ENCODE assay signal across 26 mouse cellular contexts in the genomic region with DNA sequence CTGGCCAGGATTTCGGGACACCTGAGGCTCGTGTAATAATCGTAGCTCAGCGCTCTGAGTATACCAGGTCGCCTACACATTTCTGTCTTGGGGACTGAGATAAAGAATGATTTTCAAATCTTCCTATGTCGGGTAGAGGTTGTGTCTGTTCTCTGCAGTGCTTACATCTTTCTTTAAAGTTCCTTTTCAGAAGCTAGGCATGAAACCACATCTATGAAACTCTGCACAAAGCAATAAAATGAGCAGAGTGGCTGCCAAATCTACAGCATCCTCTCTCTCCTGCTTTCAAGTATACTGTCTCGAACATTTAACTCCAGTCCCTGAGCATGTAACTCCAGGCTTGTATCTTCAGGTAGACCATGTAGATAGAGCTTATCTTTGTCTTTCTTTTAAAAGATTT.
"Had no signal": no experiment of that assay in that cellular context is flagged by ENCODE, and none has a peak within 500 bp of the region (broad histone marks: within the 10 kb centered on the region; RNA-seq: fewer than 3 reads in every experiment).

No protein-coding gene starts in this region.

- H3K4me3 ChIP-seq: gastrocnemius, adult 2 months; heart, embryonic 10.5 days; heart, embryonic 13.5 days; heart, embryonic 15.5 days; hindbrain, embryonic 13.5 days; hindbrain, embryonic 15.5 days; intestine, embryonic 15.5 days; kidney, embryonic 15.5 days; limb, embryonic 13.5 days; limb, embryonic 15.5 days; liver, embryonic 12.5 days had no signal

- H3K4me1 ChIP-seq: heart, embryonic 10.5 days; heart, embryonic 13.5 days; heart, embryonic 15.5 days; hindbrain, embryonic 13.5 days; hindbrain, embryonic 15.5 days; intestine, embryonic 15.5 days; kidney, embryonic 15.5 days; liver, embryonic 12.5 days had no signal

- DNase-seq: gastrocnemius, adult 2 months; gastrocnemius, postnatal 14 days; gastrocnemius, postnatal 36 days; heart, adult 18-20 months; heart, postnatal 14 days; heart, postnatal 36 days; kidney, adult 18-20 months; kidney, adult 8-10 months; kidney, postnatal 14 days; kidney, postnatal 36 days; layer of hippocampus, adult 9-11 months; layer of hippocampus, postnatal 36 days; left cerebral cortex, postnatal 4 days had no signal

- H3K27ac ChIP-seq: gastrocnemius, adult 2 months; heart, embryonic 10.5 days; heart, embryonic 13.5 days; heart, embryonic 15.5 days; hindbrain, embryonic 13.5 days; hindbrain, embryonic 15.5 days; intestine, embryonic 15.5 days; kidney, embryonic 15.5 days; kidney, postnatal 0 days; limb, embryonic 13.5 days; limb, embryonic 15.5 days; liver, embryonic 12.5 days had no signal

- H3K36me3 ChIP-seq: heart, embryonic 10.5 days; heart, embryonic 13.5 days; heart, embryonic 15.5 days; hindbrain, embryonic 13.5 days; hindbrain, embryonic 15.5 days; intestine, embryonic 15.5 days; kidney, embryonic 15.5 days; limb, embryonic 13.5 days; limb, embryonic 15.5 days; liver, embryonic 12.5 days had no signal

- H3K9ac ChIP-seq: heart, embryonic 13.5 days; heart, embryonic 15.5 days; hindbrain, embryonic 13.5 days; hindbrain, embryonic 15.5 days; intestine, embryonic 15.5 days; kidney, embryonic 15.5 days; limb, embryonic 13.5 days; limb, embryonic 15.5 days; liver, embryonic 12.5 days had no signal

- ATAC-seq: inflammation-experienced regulatory T-cells, adult 6 months; intestine, embryonic 15.5 days; intestine, postnatal 0 days; liver, embryonic 12.5 days had no signal

- H3K27me3 ChIP-seq: heart, embryonic 13.5 days; heart, embryonic 15.5 days; hindbrain, embryonic 13.5 days; hindbrain, embryonic 15.5 days; intestine, embryonic 15.5 days; kidney, embryonic 15.5 days; limb, embryonic 13.5 days; limb, embryonic 15.5 days; liver, embryonic 12.5 days had no signal

- H3K4me2 ChIP-seq: heart, embryonic 13.5 days; heart, embryonic 15.5 days; hindbrain, embryonic 13.5 days; hindbrain, embryonic 15.5 days; intestine, embryonic 15.5 days; kidney, embryonic 15.5 days; limb, embryonic 13.5 days; limb, embryonic 15.5 days; liver, embryonic 12.5 days had no signal

- H3K9me3 ChIP-seq: heart, embryonic 10.5 days; heart, embryonic 13.5 days; heart, embryonic 15.5 days; hindbrain, embryonic 13.5 days; hindbrain, embryonic 15.5 days; intestine, embryonic 15.5 days; kidney, embryonic 15.5 days; limb, embryonic 13.5 days; limb, embryonic 15.5 days had no signal
